Mouse (Mus musculus): ENCODE results near the gene Nmt1. TPM values are rescaled to one million over a fixed set of nuclear protein-coding genes. Genes with fewer than 3 reads are reported as not detected.
A peak's percentile ranks its signal among the peaks of the same experiment; 100 is the strongest.

Nmt1 gene
- total RNA-seq, 1 experiment from 2014 or later, result 29.8 TPM

- ATAC-seq (ENCODE audit: extremely low read depth, insufficient number of reproducible peaks, low FRiP score, poor library complexity, severe bottlenecking), result peak; percentile 84
Measured at GRCm38 (mm10) chr11:103116008-103116818, 88.2 kb downstream of the Nmt1 start, which contains the start of gene Hexim1. TSS of gene Hexim1 (plus strand) at chr11:103116231.

- ATAC-seq (ENCODE audit: extremely low read depth, insufficient number of reproducible peaks, low FRiP score, poor library complexity, severe bottlenecking), result peak; percentile 17; the same call in 1 of the 2 replicates
Measured at GRCm38 (mm10) chr11:103116959-103117590, 89.1 kb downstream of the Nmt1 start.

- ATAC-seq (ENCODE audit: extremely low read depth, insufficient number of reproducible peaks, low FRiP score, poor library complexity, severe bottlenecking), result no peak
Measured at GRCm38 (mm10) chr11:103117591-103118009, 89.6 kb downstream of the Nmt1 start.

Other genes with a start within 250 kb of the Nmt1 start
- not detected in 2 replicates for gene Gjc1, start 208.5 kb upstream of the Nmt1 start, total RNA-seq (2017)
- gene Higd1b, start 192.3 kb upstream of the Nmt1 start, total RNA-seq (2017), result not detected in 2 replicates
- gene Eftud2, start 147.2 kb upstream of the Nmt1 start, total RNA-seq (2017), result 49.1 and 60.2 TPM in 2 replicates
- gene Ccdc103, start 147.0 kb upstream of the Nmt1 start, total RNA-seq (2017), result not detected in 2 replicates
- not detected in 2 replicates for gene Fam187a, start 143.0 kb upstream of the Nmt1 start, total RNA-seq (2017)
- gene Gfap, start 127.3 kb upstream of the Nmt1 start, total RNA-seq (2017), result 0.37 TPM in 1 of 2 replicates, not detected in the other
- 0.37 TPM in 1 of 2 replicates, not detected in the other for gene Kif18b, start 103.1 kb upstream of the Nmt1 start, total RNA-seq (2017)
- gene C1ql1, start 81.5 kb upstream of the Nmt1 start, total RNA-seq (2017), result not detected in 2 replicates
- 12.0 and 15.5 TPM in 2 replicates for gene Dcakd, start 143 bp downstream of the Nmt1 start, total RNA-seq (2017)
- gene Plcd3, start 73.5 kb downstream of the Nmt1 start, total RNA-seq (2017), result 0.12 and 0.61 TPM in 2 replicates
- 21.1 and 29.3 TPM in 2 replicates for gene Acbd4, start 73.5 kb downstream of the Nmt1 start, total RNA-seq (2017)
- 103 and 105 TPM in 2 replicates for gene Hexim1, start 88.0 kb downstream of the Nmt1 start, total RNA-seq (2017)
- gene Hexim2, start 104.2 kb downstream of the Nmt1 start, total RNA-seq (2017), result 1.1 and 1.5 TPM in 2 replicates
- gene Fmnl1, start 142.9 kb downstream of the Nmt1 start, total RNA-seq (2017), result 383 and 400 TPM in 2 replicates
- gene 1700023F06Rik, start 180.4 kb downstream of the Nmt1 start, total RNA-seq (2017), result not detected in 2 replicates
- not detected in 2 replicates for gene Spata32, start 190.2 kb downstream of the Nmt1 start, total RNA-seq (2017)
- 43.5 and 50.7 TPM in 2 replicates for gene Map3k14, start 239.3 kb downstream of the Nmt1 start, total RNA-seq (2017)